Mouse (Mus musculus) ovary, adult 10 weeks (tissue): ENCODE measurements around the gene Pdcl3. TPM values are rescaled to one million over a fixed set of nuclear protein-coding genes. Genes with fewer than 3 reads are reported as not detected.

Source experiments
- polyA plus RNA-seq: library from polyadenylated mRNA; stranded (reverse); fragments of 350-450 nt; fragmentation: Illumina TruSeq; extraction: RNeasy Lipid Tissue Mini Kit (QIAGEN cat#74804); gene quantifications from one replicate; pipeline ENCODE4 v1.2.3, GENCODE M21; 2014

Pdcl3 gene
- polyA plus RNA-seq = 96.9 TPM

GRCm38 (mm10) chr1:38985308-38985707, at the start of gene Pdcl3:
Gene Pdcl3 (plus strand): TSS chr1:38985608.

GRCm38 (mm10) chr1:38938849-38939248, 46.6 kb upstream of the Pdcl3 start, which contains the start of gene Nms:
Gene Nms (plus strand): TSS chr1:38939149.

Other genes starting within 250 kb of the Pdcl3 start
- 3.3 TPM for gene Lonrf2, start 148.9 kb upstream of the Pdcl3 start, polyA plus RNA-seq
- gene Chst10, start 87.4 kb upstream of the Pdcl3 start, polyA plus RNA-seq = 2.1 TPM
- gene Nms, start 46.5 kb upstream of the Pdcl3 start, polyA plus RNA-seq = not detected
- gene Npas2, start 208.1 kb downstream of the Pdcl3 start, polyA plus RNA-seq = 2.9 TPM